Mouse (Mus musculus) ES-E14 (cell line): ENCODE results near the gene Cldn11.

ENCODE experiments used
- HCFC1 ChIP-seq: IDR thresholded peaks from 2 replicates; pipeline ENCODE4 v1.6.1; 2012; ENCODE audit warnings: low read length, inconsistent platforms, borderline replicate concordance; ENCODE audit not compliant: insufficient read depth
- ZC3H11A ChIP-seq: IDR thresholded peaks from 2 replicates; pipeline ENCODE4 v1.6.1; 2012; ENCODE audit warnings: low read depth, mild to moderate bottlenecking, inconsistent platforms, low read length, borderline replicate concordance

- TF ChIP-seq ZC3H11A (no peak), HCFC1 (no peak)
Observed at GRCm38 (mm10) chr3:31148595-31148994, 1.1 kb upstream of the Cldn11 start.
